Mouse (Mus musculus) skeletal muscle tissue, adult 2 months (tissue): Measurements from ENCODE around the gene Gm7849.
"Not testable (repeated sequence)": the region's sequence is repeated elsewhere in the genome, so short reads cannot be mapped to it uniquely, and the experiment has no call there.

Experiments
- DNase-seq: peaks from one replicate; pipeline ENCODE4 v3.0.0-alpha.2; 2012; ENCODE audit warnings: low read depth, low spot score

Gm7849 gene

GRCm38 (mm10) chr8:21456460-21456859 lies at the start of gene Gm7849:
TSS of gene Gm7849 (minus strand) at chr8:21456560.
- not testable (repeated sequence) for DNase-seq

GRCm38 (mm10) chr8:21427111-21427510 lies 29.2 kb downstream of the Gm7849 start, which contains the start of gene Defa36:
TSS of gene Defa36 (plus strand) at chr8:21427411.
- DNase-seq, result not testable (repeated sequence)
